Mouse (Mus musculus): ENCODE data around the gene Rbfox3. TPM values are rescaled to one million over a fixed set of nuclear protein-coding genes. Genes with fewer than 3 reads are reported as not detected.

The Rbfox3 gene
- polyA plus RNA-seq, 1 experiment = not detected

DNA sequence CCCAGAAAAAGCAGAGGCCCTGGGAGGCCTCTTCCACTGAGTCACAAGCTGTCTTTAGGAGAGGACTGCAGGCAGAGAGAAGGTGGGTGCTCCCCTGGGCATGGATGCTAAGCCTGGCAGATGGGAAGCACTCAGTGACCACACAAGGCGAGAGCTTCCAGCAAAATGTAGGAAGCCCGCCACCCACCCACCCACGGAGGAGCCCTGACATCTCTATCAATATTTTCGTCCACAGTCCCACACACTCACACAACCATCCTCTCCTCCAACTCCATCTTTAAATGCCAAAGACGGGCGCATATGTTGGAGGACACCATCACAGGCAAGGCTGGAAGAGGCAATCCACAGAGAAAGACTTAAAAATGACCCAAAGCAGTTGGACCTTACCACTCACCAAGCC, 10.5 kb upstream of the Rbfox3 start:
- no peak overlapping the region for H3K4me3 ChIP-seq (ENCODE audit: insufficient read depth, low read length)
- no peak for TF ChIP-seq CTCF (IDR thresholded peaks at IDR 0.05; ENCODE audit: low read depth, low read length)
- TF ChIP-seq POLR2A (IDR thresholded peaks at IDR 0.05; ENCODE audit: borderline replicate concordance, low read depth, low read length) = no peak
- no peaks in the 10 kb centered on the region for H3K4me1 ChIP-seq (ENCODE audit: control insufficient read depth, insufficient read depth, low read length)
- H3K27ac ChIP-seq (ENCODE audit: insufficient read depth, low read depth, low read length) = no peak overlapping the region

DNA sequence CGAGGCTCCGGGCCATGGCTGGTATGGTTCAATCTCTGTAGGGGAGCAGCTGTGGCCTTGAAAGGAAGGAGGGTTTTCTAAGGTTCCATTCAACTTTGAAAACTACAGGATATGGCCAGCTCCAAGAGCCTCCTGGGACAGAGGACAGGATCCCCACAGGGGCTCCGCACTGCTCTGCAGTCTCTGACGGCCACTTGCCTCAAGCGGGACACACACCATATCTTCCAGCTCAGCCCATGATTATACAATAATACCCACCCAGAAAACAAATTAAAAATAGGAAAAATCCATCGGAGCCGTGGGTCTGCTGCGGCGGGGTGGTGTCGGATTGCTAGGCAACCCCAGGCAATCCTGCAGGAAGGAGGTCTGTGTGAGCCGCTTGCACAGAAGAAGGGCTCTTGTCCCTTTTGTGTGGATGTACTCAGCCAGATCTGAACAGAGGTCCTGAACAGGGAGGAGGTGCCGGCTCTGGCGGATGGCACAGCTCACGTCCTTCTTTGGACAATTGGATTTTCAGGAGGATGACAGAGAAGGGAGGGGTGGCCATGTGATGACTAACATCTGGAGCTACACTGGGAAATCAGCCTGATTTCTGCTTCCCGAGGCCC, 5.1 kb upstream of the Rbfox3 start:
- TF ChIP-seq POLR2A (IDR thresholded peaks at IDR 0.05; ENCODE audit: borderline replicate concordance, low read depth, low read length) = no peak
- TF ChIP-seq CTCF (IDR thresholded peaks at IDR 0.05; ENCODE audit: low read depth, low read length) = no peak
- H3K27ac ChIP-seq (ENCODE audit: insufficient read depth, low read depth, low read length) = no peak overlapping the region

DNA sequence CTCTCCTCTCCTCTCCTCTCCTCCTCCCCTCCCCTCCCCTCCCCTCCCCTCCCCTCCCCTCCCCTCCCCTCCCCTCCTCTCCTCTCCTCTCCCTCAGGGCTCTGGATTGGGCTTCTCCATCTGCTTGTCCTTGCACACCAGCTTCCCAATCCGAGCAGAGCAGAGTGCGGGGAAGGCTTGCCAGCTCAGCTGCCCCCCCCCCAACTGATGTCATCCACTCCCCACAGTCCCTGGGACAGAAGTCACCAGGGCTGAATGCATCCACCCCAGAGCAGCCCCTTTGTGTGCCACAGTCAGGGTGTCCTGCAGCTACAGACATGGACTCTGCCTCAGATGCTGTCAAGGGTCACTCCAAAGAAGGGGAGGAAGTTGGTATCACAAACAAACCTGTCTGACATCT, 4.5 kb upstream of the Rbfox3 start:
- Histone ChIP-seq H3K4me3 (ENCODE audit: insufficient read depth, low read length) (no peak overlapping the region), H3K4me1 (ENCODE audit: control insufficient read depth, insufficient read depth, low read length) (no peaks in the 10 kb centered on the region), H3K27ac (ENCODE audit: insufficient read depth, low read depth, low read length) (no peak overlapping the region)
- TF ChIP-seq CTCF (IDR thresholded peaks at IDR 0.05; ENCODE audit: low read depth, low read length) (no peak), POLR2A (IDR thresholded peaks at IDR 0.05; ENCODE audit: borderline replicate concordance, low read depth, low read length) (no peak)

More for the DNA sequence above, 5.1 kb upstream of the Rbfox3 start:
- H3K4me1 ChIP-seq (ENCODE audit: control insufficient read depth, insufficient read depth, low read length) = no peaks in the 10 kb centered on the region
- no peak overlapping the region for H3K4me3 ChIP-seq (ENCODE audit: insufficient read depth, low read length)

DNA sequence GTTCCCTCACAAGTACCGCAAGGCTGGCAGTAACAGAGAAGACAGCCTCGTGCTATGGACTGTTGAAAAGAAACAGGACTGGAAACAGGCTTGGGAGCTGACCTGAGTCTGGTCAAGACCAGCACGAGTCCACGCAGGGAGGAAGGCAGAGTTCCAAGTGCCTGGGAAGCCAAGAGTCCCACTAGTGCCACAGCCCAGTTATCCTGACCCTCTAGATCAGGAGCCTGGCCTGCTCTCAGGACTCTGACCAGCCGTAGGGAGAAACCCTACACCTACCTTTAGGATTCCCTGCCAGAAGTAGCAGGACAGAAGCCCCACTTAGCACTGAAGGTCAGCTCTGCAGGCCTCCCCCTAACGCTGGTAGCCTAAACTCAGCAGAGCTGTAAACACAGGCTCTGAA, 1.3 kb upstream of the Rbfox3 start:
- no peaks in the 10 kb centered on the region for H3K4me1 ChIP-seq (ENCODE audit: control insufficient read depth, insufficient read depth, low read length)
- no peak overlapping the region for H3K27ac ChIP-seq (ENCODE audit: insufficient read depth, low read depth, low read length)
- no peak overlapping the region for H3K4me3 ChIP-seq (ENCODE audit: insufficient read depth, low read length)
- TF ChIP-seq CTCF (IDR thresholded peaks at IDR 0.05; ENCODE audit: low read depth, low read length) (no peak), POLR2A (IDR thresholded peaks at IDR 0.05; ENCODE audit: borderline replicate concordance, low read depth, low read length) (no peak)

DNA sequence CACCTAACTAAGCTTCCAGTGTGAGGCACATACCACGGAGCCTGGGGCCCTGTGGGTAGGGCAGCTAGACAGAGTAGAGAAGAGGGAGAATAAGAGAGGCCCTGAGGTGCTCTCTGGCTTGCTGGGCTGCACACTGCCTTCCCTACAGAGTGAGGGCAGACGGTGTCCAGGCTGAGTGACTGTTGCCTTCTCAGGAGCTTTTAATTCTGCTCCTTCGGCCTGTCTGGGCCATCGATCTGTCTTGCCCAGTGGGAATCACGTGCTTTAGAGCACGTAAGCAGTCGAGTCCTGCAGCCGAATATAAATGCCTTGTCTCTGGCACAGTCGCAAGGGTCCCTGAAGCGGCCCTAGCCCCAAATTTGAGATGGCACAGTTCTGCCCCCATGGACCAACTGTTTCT, 641 bp downstream of the Rbfox3 start:
- no peaks in the 10 kb centered on the region for H3K4me1 ChIP-seq (ENCODE audit: control insufficient read depth, insufficient read depth, low read length)
- H3K27ac ChIP-seq (ENCODE audit: insufficient read depth, low read depth, low read length) = no peak overlapping the region
- TF ChIP-seq CTCF (IDR thresholded peaks at IDR 0.05; ENCODE audit: low read depth, low read length) (no peak), POLR2A (IDR thresholded peaks at IDR 0.05; ENCODE audit: borderline replicate concordance, low read depth, low read length) (no peak)
- no peak overlapping the region for H3K4me3 ChIP-seq (ENCODE audit: insufficient read depth, low read length)

DNA sequence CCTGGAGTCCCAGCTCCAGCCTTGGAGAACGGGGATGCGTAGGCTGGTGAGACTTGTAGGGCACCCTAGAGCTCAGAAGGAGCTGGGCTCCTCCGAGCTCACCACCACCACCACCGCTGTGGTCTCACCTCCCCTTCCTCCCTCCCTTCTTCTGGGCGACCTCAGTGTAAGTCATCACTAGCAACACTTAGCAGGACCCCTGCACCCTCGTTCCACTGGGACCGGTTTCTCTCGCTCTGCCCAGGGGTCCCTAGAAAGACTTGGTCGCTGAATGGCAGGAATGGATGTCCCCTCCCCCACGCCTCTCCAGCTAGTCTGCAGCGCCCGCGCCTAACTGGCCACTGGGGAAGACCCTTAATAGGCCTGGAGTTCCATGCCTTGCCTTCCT, 1.6 kb downstream of the Rbfox3 start:
- Histone ChIP-seq H3K4me1 (ENCODE audit: control insufficient read depth, insufficient read depth, low read length) (no peaks in the 10 kb centered on the region), H3K27ac (ENCODE audit: insufficient read depth, low read depth, low read length) (no peak overlapping the region), H3K4me3 (ENCODE audit: insufficient read depth, low read length) (no peak overlapping the region)
- TF ChIP-seq CTCF (IDR thresholded peaks at IDR 0.05; ENCODE audit: low read depth, low read length) (no peak), POLR2A (IDR thresholded peaks at IDR 0.05; ENCODE audit: borderline replicate concordance, low read depth, low read length) (no peak)

DNA sequence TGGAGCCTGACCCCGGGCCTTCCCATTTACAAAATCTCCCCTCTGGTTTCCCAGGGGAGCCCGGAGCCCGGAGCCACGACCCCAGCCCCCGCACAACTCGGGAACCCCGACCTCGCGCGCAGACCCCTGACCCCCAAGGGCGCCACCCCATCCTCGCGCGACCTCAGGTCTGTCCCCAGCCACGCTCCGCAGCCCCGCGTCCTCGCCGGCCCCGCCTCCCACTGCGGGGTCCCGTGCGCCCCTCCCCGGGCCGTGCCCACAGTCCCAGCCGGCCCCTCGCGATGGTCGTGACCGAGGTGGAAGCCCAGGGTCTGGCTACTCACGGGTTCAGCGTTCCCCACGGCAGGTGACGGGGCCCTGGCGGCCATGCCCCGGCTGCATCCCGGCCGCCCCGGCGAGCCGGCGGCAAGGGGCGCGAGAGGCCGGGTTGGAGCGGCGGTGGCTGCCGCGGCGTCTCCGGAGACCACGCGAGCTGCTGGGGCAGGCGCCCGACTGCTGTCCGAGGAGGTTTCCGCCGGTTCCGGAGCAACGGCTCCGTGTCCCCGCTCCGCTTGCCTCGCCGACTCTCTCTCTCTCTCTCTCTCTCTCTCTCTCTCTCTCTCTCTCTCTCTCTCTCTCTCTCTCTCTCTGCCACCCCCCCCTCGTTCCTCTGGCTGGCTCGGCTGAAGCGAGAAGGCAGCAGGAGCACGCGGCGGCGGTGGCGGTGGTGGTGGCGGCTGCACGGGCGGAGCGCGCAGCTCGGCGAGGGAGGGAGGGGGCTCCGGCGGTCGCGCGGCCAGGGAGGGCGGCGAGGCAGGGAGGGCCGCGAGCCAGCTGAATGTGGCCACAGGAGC, 2.2 kb downstream of the Rbfox3 start:
- TF ChIP-seq POLR2A (IDR thresholded peaks at IDR 0.05; ENCODE audit: borderline replicate concordance, low read depth, low read length) = no peak
- no peak for TF ChIP-seq CTCF (IDR thresholded peaks at IDR 0.05; ENCODE audit: low read depth, low read length)
- Histone ChIP-seq H3K4me3 (ENCODE audit: insufficient read depth, low read length) (no peak overlapping the region), H3K4me1 (ENCODE audit: control insufficient read depth, insufficient read depth, low read length) (no peaks in the 10 kb centered on the region), H3K27ac (ENCODE audit: insufficient read depth, low read depth, low read length) (no peak overlapping the region)

DNA sequence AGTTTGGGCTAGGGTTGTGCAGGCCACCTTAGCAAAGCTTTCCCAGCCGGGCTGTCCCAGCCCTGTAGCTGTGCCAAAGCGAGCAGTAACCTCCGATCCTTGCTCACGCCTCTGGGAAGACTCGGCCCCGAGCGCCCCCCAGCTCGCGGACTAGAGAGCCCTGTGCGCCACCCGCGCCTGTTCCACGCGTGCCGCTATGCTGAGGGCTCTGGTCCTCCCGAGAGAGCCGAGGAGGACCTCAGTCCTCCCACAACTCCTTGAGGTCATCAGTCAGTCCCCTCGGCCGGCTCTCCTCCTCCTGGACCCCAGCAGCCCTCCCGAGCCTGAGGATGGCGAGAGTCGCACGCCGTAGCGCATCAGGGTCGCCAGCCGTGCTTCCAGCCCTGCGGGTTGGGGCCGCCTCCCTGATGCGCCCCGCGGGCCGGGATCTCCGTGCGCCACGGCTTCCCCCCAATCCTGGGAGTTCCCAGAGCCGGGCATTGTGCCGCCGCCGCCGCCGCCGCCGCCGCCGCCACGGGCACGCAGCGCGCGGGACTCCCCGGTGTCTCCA, 2.9 kb downstream of the Rbfox3 start:
- no peak overlapping the region for H3K27ac ChIP-seq (ENCODE audit: insufficient read depth, low read depth, low read length)
- H3K4me3 ChIP-seq (ENCODE audit: insufficient read depth, low read length) = no peak overlapping the region
- no peaks in the 10 kb centered on the region for H3K4me1 ChIP-seq (ENCODE audit: control insufficient read depth, insufficient read depth, low read length)
- no peak for TF ChIP-seq POLR2A (IDR thresholded peaks at IDR 0.05; ENCODE audit: borderline replicate concordance, low read depth, low read length)
- TF ChIP-seq CTCF (IDR thresholded peaks at IDR 0.05; ENCODE audit: low read depth, low read length) = no peak

DNA sequence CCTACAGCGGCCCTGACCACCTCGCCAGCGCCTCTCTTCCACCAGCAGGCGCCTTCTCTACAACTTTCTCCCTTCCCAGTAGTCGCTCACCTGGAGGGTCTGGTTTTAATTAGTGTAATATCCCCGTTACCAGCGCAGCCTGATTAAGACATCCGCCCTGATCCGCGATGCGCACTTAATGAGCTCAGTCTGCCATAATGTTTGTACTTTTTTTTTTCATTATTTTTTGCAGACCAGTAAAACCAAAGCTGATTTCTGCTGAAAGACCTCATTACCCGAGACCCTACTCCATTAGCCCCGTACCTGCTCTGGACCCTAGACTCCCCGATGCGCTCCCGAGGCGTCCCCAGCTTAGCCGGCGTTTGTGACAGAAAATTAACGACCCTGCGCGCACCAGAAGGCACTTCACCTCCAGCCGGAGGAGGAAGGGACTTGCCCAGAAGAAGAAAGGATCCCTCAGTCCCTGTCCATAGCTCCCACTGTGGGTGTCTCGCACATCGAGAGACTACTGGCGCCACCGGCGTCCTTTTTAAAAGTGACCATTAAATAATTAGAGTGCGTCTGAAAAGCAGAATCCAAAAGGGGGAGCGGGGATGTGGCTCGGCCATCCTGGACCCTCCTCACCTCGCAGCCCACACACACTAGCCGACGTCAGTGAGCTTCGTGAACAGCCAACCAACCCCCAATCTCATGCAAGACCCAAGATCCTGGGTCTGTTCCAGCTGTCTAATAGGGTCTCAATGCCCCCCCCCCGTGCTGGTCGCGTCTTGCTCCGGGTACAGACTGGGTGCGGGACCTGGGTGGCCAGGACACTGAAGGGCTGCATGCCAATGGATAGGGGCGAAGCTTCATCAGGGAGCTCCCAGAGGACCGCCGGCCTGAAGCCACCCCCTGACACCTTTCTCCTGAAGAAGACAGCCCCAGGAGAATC, 3.7 kb downstream of the Rbfox3 start:
- H3K27ac ChIP-seq (ENCODE audit: insufficient read depth, low read depth, low read length) = no peak overlapping the region
- H3K4me3 ChIP-seq (ENCODE audit: insufficient read depth, low read length) = no peak overlapping the region
- TF ChIP-seq CTCF (IDR thresholded peaks at IDR 0.05; ENCODE audit: low read depth, low read length) (no peak), POLR2A (IDR thresholded peaks at IDR 0.05; ENCODE audit: borderline replicate concordance, low read depth, low read length) (no peak)
- no peaks in the 10 kb centered on the region for H3K4me1 ChIP-seq (ENCODE audit: control insufficient read depth, insufficient read depth, low read length)

All from bone marrow macrophage, adult 2 months (primary cell).